Mouse (Mus musculus): Measurements from ENCODE around the gene Caln1. TPM values are rescaled to one million over a fixed set of nuclear protein-coding genes. Genes with fewer than 3 reads are reported as not detected.

The Caln1 gene
- polyA plus RNA-seq, 1 experiment from 2014 or later: not detected

GRCm38 (mm10) chr5:130685911-130686658 is 316.8 kb downstream of the Caln1 start:
- H3K9me3 ChIP-seq (ENCODE audit: control insufficient read depth, low read length): no peaks in the 10 kb centered on the region
- H3K9ac ChIP-seq (ENCODE audit: low read length): no peak overlapping the region
- no peak overlapping the region for H3K4me2 ChIP-seq (ENCODE audit: low read depth, low read length)
- H3K4me3 ChIP-seq (ENCODE audit: low read length): no peak overlapping the region
- ATAC-seq (ENCODE audit: low read depth): no peak
- H3K27me3 ChIP-seq (ENCODE audit: control insufficient read depth, insufficient read depth, low read depth, low read length): no peaks in the 10 kb centered on the region
- no peak overlapping the region for H3K27ac ChIP-seq (ENCODE audit: low read length)
- no peaks in the 10 kb centered on the region for H3K4me1 ChIP-seq (replicated peaks; ENCODE audit: control insufficient read depth, insufficient read depth, low read length)
- WGBS: 69% methylated on average over 5 of the region's 5 CpGs
- no peaks in the 10 kb centered on the region for H3K36me3 ChIP-seq (ENCODE audit: control insufficient read depth, insufficient read depth, low read length)

GRCm38 (mm10) chr5:130688385-130689138 is 319.3 kb downstream of the Caln1 start:
- no peak overlapping the region for H3K27ac ChIP-seq (ENCODE audit: low read length)
- no peak overlapping the region for H3K4me3 ChIP-seq (ENCODE audit: low read length)
- no peak for ATAC-seq (ENCODE audit: low read depth)
- H3K27me3 ChIP-seq (ENCODE audit: control insufficient read depth, insufficient read depth, low read depth, low read length): no peaks in the 10 kb centered on the region
- H3K4me2 ChIP-seq (ENCODE audit: low read depth, low read length): no peak overlapping the region
- no peak overlapping the region for H3K9ac ChIP-seq (ENCODE audit: low read length)
- H3K9me3 ChIP-seq (ENCODE audit: control insufficient read depth, low read length): no peaks in the 10 kb centered on the region
- no peaks in the 10 kb centered on the region for H3K4me1 ChIP-seq (replicated peaks; ENCODE audit: control insufficient read depth, insufficient read depth, low read length)
- 40% methylated on average over 16 of the region's 16 CpGs for WGBS
- no peaks in the 10 kb centered on the region for H3K36me3 ChIP-seq (ENCODE audit: control insufficient read depth, insufficient read depth, low read length)

- no peaks in the 10 kb centered on the region for H3K36me3 ChIP-seq (ENCODE audit: control insufficient read depth, insufficient read depth, low read length)
- H3K4me1 ChIP-seq (replicated peaks; ENCODE audit: control insufficient read depth, insufficient read depth, low read length): no peaks in the 10 kb centered on the region
- no peak overlapping the region for H3K27ac ChIP-seq (ENCODE audit: low read length)
- H3K9me3 ChIP-seq (ENCODE audit: control insufficient read depth, low read length): no peaks in the 10 kb centered on the region
- WGBS: 49% methylated on average over 3 of the region's 3 CpGs
- H3K4me2 ChIP-seq (ENCODE audit: low read depth, low read length): no peak overlapping the region
- H3K9ac ChIP-seq (ENCODE audit: low read length): no peak overlapping the region
- ATAC-seq (ENCODE audit: low read depth): peak; percentile 38; the same call in 1 of the 2 replicates
- H3K4me3 ChIP-seq (ENCODE audit: low read length): no peak overlapping the region
- no peaks in the 10 kb centered on the region for H3K27me3 ChIP-seq (ENCODE audit: control insufficient read depth, insufficient read depth, low read depth, low read length)
Observed at GRCm38 (mm10) chr5:130691349-130691748, 322.1 kb downstream of the Caln1 start.

- Histone ChIP-seq H3K4me2 (ENCODE audit: low read depth, low read length) (no peak overlapping the region), H3K36me3 (ENCODE audit: control insufficient read depth, insufficient read depth, low read length) (no peaks in the 10 kb centered on the region), H3K4me3 (ENCODE audit: low read length) (no peak overlapping the region), H3K9me3 (ENCODE audit: control insufficient read depth, low read length) (peaks cover 2% of the 10 kb centered on the region; the same call in 1 of the 2 replicates), H3K27ac (ENCODE audit: low read length) (no peak overlapping the region), H3K9ac (ENCODE audit: low read length) (no peak overlapping the region), H3K27me3 (ENCODE audit: control insufficient read depth, insufficient read depth, low read depth, low read length) (no peaks in the 10 kb centered on the region), H3K4me1 (replicated peaks; ENCODE audit: control insufficient read depth, insufficient read depth, low read length) (no peaks in the 10 kb centered on the region)
- no peak for ATAC-seq (ENCODE audit: low read depth)
- 85% methylated on average over 4 of the region's 4 CpGs for WGBS
Observed at GRCm38 (mm10) chr5:130699476-130699875, 330.2 kb downstream of the Caln1 start.

GRCm38 (mm10) chr5:130701777-130702176 is 332.5 kb downstream of the Caln1 start:
- ATAC-seq (ENCODE audit: low read depth): no peak
- WGBS: 65% methylated on average over 6 of the region's 6 CpGs

GRCm38 (mm10) chr5:130702361-130702760 is 333.1 kb downstream of the Caln1 start:
- peaks cover 2% of the 10 kb centered on the region; the same call in 1 of the 2 replicates for H3K9me3 ChIP-seq (ENCODE audit: control insufficient read depth, low read length)
- ATAC-seq (ENCODE audit: low read depth): no peak
- no peaks in the 10 kb centered on the region for H3K4me1 ChIP-seq (replicated peaks; ENCODE audit: control insufficient read depth, insufficient read depth, low read length)
- 68% methylated on average over 4 of the region's 4 CpGs for WGBS
- no peak overlapping the region for H3K4me2 ChIP-seq (ENCODE audit: low read depth, low read length)
- H3K36me3 ChIP-seq (ENCODE audit: control insufficient read depth, insufficient read depth, low read length): no peaks in the 10 kb centered on the region
- no peak overlapping the region for H3K27ac ChIP-seq (ENCODE audit: low read length)
- no peaks in the 10 kb centered on the region for H3K27me3 ChIP-seq (ENCODE audit: control insufficient read depth, insufficient read depth, low read depth, low read length)
- H3K9ac ChIP-seq (ENCODE audit: low read length): no peak overlapping the region
- no peak overlapping the region for H3K4me3 ChIP-seq (ENCODE audit: low read length)

More at GRCm38 (mm10) chr5:130701777-130702176, 332.5 kb downstream of the Caln1 start:
- Histone ChIP-seq H3K4me1 (replicated peaks; ENCODE audit: control insufficient read depth, insufficient read depth, low read length) (no peaks in the 10 kb centered on the region), H3K4me3 (ENCODE audit: low read length) (no peak overlapping the region), H3K9ac (ENCODE audit: low read length) (no peak overlapping the region), H3K27me3 (ENCODE audit: control insufficient read depth, insufficient read depth, low read depth, low read length) (no peaks in the 10 kb centered on the region), H3K36me3 (ENCODE audit: control insufficient read depth, insufficient read depth, low read length) (no peaks in the 10 kb centered on the region), H3K9me3 (ENCODE audit: control insufficient read depth, low read length) (peaks cover 2% of the 10 kb centered on the region; the same call in 1 of the 2 replicates), H3K4me2 (ENCODE audit: low read depth, low read length) (no peak overlapping the region), H3K27ac (ENCODE audit: low read length) (no peak overlapping the region)

GRCm38 (mm10) chr5:130704866-130705265 is 335.6 kb downstream of the Caln1 start:
- H3K4me3 ChIP-seq (ENCODE audit: low read length): no peak overlapping the region
- H3K9me3 ChIP-seq (ENCODE audit: control insufficient read depth, low read length): no peaks in the 10 kb centered on the region
- H3K4me2 ChIP-seq (ENCODE audit: low read depth, low read length): no peak overlapping the region
- no peaks in the 10 kb centered on the region for H3K36me3 ChIP-seq (ENCODE audit: control insufficient read depth, insufficient read depth, low read length)
- no peaks in the 10 kb centered on the region for H3K27me3 ChIP-seq (ENCODE audit: control insufficient read depth, insufficient read depth, low read depth, low read length)
- no peak for ATAC-seq (ENCODE audit: low read depth)
- H3K27ac ChIP-seq (ENCODE audit: low read length): no peak overlapping the region
- H3K9ac ChIP-seq (ENCODE audit: low read length): no peak overlapping the region
- H3K4me1 ChIP-seq (replicated peaks; ENCODE audit: control insufficient read depth, insufficient read depth, low read length): no peaks in the 10 kb centered on the region
- WGBS: 77% methylated on average over 4 of the region's 4 CpGs

GRCm38 (mm10) chr5:130706202-130706855 is 337.1 kb downstream of the Caln1 start:
- no peak overlapping the region for H3K4me2 ChIP-seq (ENCODE audit: low read depth, low read length)
- no peak overlapping the region for H3K4me3 ChIP-seq (ENCODE audit: low read length)
- no peaks in the 10 kb centered on the region for H3K27me3 ChIP-seq (ENCODE audit: control insufficient read depth, insufficient read depth, low read depth, low read length)
- no peak for ATAC-seq (ENCODE audit: low read depth)
- H3K27ac ChIP-seq (ENCODE audit: low read length): no peak overlapping the region
- no peaks in the 10 kb centered on the region for H3K9me3 ChIP-seq (ENCODE audit: control insufficient read depth, low read length)
- H3K4me1 ChIP-seq (replicated peaks; ENCODE audit: control insufficient read depth, insufficient read depth, low read length): no peaks in the 10 kb centered on the region
- WGBS: 53% methylated on average over 6 of the region's 6 CpGs
- no peak overlapping the region for H3K9ac ChIP-seq (ENCODE audit: low read length)
- H3K36me3 ChIP-seq (ENCODE audit: control insufficient read depth, insufficient read depth, low read length): no peaks in the 10 kb centered on the region

- Histone ChIP-seq H3K36me3 (ENCODE audit: control insufficient read depth, insufficient read depth, low read length) (no peaks in the 10 kb centered on the region), H3K4me2 (ENCODE audit: low read depth, low read length) (no peak overlapping the region), H3K4me3 (ENCODE audit: low read length) (no peak overlapping the region), H3K4me1 (replicated peaks; ENCODE audit: control insufficient read depth, insufficient read depth, low read length) (no peaks in the 10 kb centered on the region), H3K9ac (ENCODE audit: low read length) (no peak overlapping the region), H3K27ac (ENCODE audit: low read length) (no peak overlapping the region), H3K9me3 (ENCODE audit: control insufficient read depth, low read length) (no peaks in the 10 kb centered on the region), H3K27me3 (ENCODE audit: control insufficient read depth, insufficient read depth, low read depth, low read length) (no peaks in the 10 kb centered on the region)
- WGBS: 60% methylated on average over 3 of the region's 3 CpGs
- no peak for ATAC-seq (ENCODE audit: low read depth)
Observed at GRCm38 (mm10) chr5:130707755-130708154, 338.5 kb downstream of the Caln1 start.

Data from lung, embryonic 16.5 days (tissue).